Mouse (Mus musculus): Measurements from ENCODE around the gene Ap1s3.
A peak's percentile ranks its signal among the peaks of the same experiment; 100 is the strongest.
"Not testable (repeated sequence)": the region's sequence is repeated elsewhere in the genome, so short reads cannot be mapped to it uniquely, and the experiment has no call there.

Ap1s3 gene

DNA sequence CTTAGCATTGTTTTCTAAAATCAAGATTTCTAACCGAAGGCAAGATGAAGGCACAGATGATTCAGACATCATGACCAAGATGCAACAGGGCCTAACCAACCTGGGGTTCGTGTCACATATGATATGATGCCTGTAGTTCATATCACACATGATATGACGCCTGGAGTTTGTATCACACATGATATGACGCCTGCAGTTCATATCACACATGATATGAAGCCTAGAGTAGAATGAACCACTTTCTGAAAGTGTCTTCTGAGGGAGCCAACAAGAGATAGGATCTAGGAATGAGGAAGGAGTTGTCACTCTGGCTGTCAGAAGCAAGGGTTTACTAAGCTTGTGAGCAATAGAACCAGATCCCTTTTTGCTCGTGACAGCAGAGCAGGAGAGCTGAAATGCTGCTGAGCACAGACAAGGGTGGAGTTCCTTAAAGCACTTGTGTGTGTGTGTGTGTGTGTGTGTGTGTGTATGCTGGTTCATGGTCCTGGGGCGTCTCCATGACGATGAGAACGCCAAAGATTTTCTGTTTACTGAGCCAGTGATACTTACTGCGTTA, 2.3 kb downstream of the Ap1s3 start:
- DNase-seq (ENCODE audit: low spot score in 2 of 2): no peak

DNA sequence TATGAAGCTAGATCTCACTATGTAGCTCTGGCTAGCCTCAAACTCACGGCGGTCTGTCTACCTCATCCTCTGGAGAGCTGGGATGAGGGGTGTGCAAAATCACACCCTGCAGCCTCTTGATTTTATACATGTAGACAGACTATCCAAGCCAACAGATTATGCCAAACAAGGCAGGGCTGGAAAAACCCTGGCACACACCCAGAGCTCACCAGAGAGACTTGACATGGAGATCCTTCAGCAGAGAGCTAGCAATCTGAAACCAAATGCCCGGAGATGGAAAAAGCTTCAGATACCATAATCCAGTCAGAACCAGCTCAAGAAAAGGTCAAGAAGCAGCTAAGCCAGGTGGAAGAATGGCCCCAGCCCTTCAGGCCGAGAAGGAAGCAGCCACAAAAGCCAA, 6.9 kb downstream of the Ap1s3 start:
- no peak for DNase-seq (ENCODE audit: low spot score in 2 of 2)

DNA sequence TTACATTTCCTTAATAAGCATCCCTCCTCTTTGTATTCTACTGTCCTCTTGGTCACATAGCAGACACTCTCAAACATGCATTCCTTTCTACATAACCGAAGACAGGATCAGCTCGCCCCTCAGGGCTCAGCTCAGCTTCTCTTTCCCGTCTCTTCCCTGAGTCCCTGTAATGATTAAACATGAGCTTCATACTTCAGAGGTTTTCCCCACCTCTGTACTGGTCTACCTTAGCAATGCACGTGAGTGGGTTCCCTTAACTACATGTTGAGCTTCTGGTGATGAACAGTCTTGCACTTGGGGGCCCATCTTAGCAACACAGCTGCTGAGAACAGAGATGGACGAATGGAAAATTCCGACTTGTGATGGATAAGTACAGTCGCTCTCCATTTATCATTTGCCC, 12.2 kb downstream of the Ap1s3 start:
- DNase-seq (ENCODE audit: low spot score in 2 of 2): no peak

DNA sequence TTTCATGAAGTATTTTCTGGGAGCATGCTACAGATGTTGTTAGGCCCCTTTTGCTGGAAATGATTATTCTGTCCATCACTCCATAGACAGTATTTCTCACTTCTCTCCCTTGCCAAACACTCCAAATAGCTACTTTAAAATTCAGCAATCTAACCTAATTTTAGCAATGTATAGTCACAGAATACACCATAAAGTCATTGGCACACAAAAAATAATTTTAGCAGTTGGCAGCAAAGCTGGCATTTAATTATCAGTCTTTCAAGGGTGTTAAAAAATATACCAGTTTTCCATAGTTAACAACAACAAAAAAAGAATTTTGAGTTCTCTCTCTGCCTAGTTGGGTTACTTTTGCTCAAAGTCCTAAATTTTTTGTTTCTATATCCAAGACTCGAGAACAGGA, 14.4 kb downstream of the Ap1s3 start:
- DNase-seq (ENCODE audit: low spot score in 2 of 2): no peak

DNA sequence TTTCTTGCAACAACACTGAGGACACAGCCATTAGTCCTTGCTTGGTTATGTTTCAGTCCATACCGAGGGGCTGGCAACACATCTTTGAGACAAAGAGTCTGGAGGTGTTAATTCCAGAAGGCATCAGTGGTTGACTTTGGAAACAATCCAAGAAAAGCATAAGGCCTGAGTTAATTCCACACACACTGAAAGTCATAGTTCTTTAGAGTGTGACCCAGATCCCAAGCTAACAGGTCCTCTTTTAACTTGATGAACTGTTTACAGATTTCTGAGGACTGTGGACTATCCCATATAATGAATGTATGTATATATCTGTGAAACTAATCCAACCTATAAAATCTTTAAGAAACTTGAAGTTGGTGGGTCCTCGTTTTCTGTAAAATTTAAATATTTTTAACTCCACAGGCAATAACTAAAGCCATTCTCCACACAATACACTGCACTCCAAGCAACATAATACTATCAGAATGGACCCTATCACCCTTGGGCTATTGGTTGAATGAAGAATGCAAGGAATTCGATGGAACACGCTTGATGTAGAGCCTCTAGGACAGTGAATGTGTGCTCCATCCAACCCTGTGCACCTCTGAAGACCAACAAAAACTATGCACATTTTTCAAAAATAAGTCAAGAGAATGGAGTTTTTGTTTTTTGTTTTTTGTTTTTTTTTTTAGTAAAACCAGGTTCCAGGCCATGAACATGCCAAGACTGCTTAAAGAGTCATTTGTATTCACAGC, 15.8 kb downstream of the Ap1s3 start:
- DNase-seq (ENCODE audit: low spot score in 2 of 2): no peak

DNA sequence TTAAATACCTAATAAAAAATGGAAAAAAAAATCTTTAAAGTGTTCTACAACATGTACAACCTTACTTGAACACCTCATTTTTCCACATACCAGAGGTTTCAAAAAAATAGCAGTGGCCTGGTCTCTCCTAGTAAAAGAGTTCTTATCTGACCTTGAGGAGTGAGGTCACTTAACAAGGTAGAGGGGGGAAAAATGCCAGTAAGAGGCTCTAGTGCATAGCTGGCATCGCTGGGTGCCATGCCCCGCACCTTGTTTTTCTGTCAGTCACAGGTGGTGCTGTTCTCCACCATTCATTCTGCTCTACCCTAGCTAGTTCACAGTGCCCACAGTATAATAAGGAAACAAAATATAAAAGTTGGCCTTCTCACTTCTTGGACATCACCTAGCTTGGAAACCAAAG, 16.8 kb downstream of the Ap1s3 start:
- DNase-seq (ENCODE audit: low spot score in 2 of 2): no peak

DNA sequence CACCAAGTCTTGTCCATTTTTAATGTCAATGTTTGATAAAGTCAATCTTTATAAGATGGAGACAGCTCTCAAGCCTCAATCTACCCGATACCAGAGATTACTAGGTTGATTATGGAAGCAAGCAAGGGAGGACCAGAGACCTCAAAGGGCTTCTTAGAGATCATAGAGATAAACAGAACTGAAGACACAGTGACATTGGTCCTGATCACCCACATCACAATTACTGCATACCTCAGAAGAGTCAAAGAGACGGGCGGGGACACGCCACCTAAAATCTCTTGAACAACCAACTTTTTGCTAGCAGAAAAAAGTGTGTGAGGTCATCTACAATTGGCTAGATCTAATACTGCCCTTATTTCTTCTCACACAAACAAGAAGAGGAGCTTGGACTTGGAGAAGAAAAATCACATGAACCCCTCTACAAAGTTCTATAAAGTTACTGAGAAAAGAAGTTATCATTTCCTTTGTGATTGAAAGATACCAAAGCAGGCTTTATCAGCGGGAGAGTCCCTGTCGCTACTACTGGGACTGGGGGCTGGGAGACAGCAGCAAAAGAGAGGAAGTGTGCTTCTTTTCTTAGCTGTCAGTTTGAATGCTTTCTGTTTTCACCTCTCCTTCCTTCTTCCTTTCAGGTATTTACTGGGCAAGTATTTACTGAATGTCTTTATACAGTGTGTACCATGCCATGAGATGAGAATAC, 28.2 kb downstream of the Ap1s3 start:
- no peak for DNase-seq (ENCODE audit: low spot score in 2 of 2)

DNA sequence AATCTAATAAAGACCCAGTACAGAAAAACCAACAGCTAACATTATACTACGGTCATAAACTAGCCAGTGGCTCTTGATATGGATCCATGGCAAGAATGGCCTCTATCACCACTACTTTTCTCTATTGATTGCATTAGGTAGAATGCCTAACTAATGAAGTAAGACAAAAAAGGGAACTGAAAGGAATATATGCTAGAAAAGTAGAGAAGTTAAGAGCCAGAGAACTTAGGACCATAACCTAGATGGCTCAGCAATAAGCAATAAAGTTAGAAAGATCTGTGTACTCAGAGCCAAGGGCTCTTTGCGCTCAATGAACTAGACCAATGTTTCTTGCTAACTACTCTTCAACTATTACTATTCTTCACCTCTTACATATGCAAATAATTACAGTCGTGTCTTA, 29.1 kb downstream of the Ap1s3 start:
- no peak for DNase-seq (ENCODE audit: low spot score in 2 of 2)

DNA sequence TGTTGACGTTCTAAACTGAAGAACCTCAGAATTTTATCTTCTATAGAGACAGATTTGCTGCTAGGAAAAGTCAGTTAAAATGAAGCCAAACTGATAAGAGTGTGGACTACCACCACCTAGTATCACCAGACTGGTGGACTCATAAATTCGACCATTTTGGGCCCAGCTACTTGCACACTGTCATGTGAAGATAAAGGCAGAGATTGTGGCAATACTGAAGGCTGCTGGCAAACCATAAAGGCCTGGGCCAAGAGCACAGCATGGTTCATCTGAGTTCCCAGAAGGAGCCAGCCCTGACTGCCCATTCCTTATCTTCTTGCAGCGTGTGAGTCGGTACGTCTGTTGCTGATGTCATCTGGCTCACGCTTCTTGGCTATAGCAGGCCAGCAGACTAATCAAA, 30.4 kb downstream of the Ap1s3 start:
- peak in 1 of 2 experiments; percentile 15 for DNase-seq (ENCODE audit: low spot score in 2 of 2)

DNA sequence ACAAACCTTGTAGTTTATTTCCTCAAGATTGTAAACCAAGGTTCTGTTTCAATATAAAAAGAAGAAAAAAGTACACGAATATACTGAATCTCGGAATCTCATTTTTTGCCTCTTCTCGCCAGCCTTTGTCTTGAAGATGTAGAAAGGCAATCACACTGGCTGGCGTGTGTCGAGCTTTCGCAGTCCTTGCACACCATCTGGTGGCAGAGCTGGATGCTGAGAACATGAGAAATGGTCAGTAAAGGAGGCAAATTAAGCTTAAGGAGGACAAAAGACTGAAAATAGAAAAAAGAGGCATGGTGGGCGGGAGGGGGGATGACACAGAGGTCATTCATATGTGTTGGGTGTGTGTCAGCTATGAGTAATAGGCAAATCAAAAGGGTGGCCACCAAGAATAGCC, 31.6 kb downstream of the Ap1s3 start:
- no peak for DNase-seq (ENCODE audit: low spot score in 2 of 2)

DNA sequence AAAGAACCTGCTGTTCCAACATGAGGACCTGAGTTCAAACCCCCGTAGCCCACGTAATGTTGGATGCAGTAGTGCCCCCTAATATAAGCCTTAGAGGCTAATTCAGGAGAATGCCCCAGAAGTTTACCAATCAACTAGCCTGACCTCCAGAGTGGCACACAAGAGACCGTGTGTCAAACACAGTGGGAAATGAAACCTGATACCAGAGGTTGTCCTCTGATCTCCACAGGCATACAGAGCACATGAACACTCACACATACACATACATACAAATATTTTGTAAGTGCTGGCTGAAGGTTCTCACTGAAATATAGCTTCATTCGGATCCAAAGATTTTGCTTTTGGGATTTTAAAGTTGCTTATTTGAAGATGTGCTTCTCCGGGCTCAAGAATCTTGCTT, 32.1 kb downstream of the Ap1s3 start:
- no peak for DNase-seq (ENCODE audit: low spot score in 2 of 2)

DNA sequence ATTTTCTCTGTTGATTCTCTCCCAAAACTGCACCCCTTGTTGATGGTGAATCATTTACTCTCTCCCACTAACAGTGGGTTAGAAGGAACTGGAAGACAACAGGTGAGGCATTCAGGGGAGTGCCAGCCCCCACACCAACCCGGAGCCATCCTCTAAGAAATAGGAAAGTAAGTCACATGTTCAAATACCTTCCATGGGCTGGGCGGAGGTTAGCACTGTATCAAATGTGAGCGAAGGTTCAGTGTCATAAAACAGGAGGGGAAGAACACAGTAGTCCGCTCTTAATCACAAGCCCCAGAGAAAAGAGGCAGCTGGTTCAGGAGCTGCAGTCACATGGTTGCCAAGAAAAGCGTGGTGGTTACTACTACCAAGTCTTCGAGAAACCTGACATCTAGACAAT, 32.7 kb downstream of the Ap1s3 start:
- DNase-seq (ENCODE audit: low spot score in 2 of 2): no peak

DNA sequence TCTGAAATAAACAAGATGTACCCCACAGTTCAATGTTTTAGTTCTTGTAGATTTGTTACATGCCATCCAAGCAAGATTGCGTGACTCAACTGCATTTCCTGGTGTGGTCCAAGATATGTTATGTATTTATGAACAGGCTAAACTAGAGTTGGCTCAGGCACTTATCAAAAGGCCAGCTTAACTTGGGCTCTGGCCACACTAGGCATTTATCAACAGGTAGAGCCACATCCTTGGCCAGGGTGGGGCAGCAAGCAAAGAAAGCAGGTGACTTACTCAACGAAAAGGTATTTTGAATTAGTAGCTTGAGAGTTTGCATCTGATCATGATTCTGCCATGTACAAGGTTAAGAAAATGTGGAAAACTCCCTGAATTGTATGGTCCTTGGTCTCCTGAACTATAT, 34.0 kb downstream of the Ap1s3 start:
- no peak for DNase-seq (ENCODE audit: low spot score in 2 of 2)

DNA sequence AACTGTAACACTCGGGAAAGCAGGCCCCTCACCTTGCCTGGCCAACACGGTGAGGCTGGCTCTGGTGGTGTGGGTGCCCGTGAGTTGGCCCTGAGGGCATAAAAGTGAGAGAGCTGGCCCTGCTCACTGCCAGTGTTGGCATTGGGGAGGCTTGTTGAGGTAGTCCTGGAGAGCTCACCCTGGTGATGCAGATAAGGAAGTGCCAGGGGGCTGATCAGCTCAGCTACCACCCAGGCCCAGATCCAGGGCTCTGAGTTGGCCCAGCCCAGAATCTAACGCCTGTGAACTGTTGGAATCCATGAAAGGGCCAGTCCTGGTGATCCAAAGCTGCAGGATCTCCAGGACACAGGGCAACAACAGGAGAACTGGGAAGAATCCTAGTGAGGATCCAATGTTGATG, 40.3 kb downstream of the Ap1s3 start:
- DNase-seq (ENCODE audit: low spot score in 2 of 2): peak in 1 of 2 experiments; percentile 44

DNA sequence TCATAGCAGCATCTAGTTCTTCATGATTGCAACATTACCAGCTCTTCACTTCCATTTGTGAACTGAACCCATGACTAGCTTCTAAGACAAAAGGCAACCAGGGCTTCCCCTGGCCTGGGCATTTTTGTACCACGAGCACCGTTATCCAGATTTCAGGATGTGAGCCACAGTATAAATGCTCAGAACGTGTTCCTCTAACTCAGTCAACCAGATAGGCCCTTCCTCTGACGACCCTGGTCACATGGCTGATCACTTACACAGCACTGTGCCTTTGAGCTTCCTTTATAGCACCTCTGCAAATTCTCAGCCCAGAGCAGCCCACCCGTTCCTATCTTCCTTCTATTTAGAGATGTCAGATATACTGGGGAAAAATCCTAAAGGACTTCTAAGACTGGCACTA, 42.0 kb downstream of the Ap1s3 start:
- no peak for DNase-seq (ENCODE audit: low spot score in 2 of 2)

DNA sequence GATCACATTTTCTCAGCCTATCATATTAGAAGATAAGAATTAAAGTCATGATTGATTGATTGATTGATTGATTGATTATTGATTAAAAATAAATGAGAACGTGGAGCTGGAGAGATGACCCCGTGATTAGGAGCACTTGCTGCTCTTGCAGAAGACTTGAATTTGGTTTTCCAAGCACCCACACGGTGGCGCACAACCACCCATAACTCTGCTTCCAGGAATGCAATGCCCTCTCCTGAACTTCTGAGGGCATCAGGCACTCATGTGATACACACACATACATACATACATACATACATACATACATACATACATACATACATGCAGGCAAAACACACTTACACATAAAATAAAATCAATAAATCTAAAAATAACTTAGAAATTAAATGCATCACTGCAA, 45.6 kb downstream of the Ap1s3 start:
- DNase-seq (ENCODE audit: low spot score in 2 of 2): peak in 1 of 2 experiments; percentile 24

DNA sequence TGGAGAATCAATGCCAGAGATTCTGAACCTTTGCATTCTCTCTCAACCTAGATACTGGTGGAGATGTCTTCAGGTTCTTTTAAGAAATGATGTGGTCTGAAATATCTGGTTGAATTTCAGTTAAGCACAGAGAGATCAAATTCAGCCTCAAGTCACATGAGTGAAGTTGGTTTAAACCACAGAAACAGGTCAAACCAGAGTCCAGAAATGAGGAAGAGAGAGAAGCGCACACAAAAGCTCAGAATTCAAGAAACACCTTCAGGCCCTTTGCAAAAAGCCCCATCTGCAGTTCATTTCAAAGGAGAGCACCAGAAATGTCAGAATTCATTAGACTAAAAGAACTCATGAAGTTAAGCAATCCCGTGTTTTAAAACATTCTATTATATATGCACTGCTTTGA, 52.3 kb downstream of the Ap1s3 start:
- no peak for DNase-seq (ENCODE audit: low spot score in 2 of 2)

DNA sequence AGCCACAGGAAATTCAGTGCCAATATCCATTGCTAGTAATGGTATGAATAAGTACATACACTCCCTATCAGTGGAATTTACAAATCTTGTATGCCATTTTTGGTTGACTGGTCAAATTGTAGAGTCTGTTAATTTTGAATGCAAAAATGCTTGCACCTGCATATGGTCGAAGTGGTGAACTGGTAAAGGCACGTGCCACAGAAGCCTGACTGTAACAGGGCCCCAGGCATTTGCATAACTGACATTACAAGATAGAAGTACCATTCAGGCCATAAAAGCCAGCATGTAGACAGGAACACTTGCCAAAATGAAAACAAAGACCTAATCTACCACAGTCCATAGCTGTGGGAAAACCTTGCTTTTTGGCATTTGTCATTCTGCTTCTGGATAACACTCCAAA, 55.3 kb downstream of the Ap1s3 start:
- no peak for DNase-seq (ENCODE audit: low spot score in 2 of 2)

DNA sequence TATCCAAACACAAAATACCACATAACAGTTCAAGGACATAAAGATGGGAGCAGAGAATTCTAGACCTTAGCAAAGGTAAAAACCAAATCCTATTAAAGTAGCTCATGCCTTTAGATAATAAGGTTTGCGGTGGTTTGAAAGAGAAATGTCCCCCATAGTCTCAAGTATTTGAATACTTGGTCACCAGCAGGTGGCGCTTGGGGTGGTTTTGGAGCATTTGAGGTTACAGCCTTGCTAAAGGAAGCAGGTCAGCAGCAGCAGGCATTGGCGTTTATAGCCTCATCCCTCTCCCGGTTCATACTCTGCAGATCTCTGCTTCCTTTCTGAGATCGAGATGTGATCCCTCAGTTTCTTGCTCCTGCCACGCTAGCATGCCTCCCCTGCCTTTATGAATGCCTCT, 57.3 kb downstream of the Ap1s3 start:
- no peak for DNase-seq (ENCODE audit: low spot score in 2 of 2)

DNA sequence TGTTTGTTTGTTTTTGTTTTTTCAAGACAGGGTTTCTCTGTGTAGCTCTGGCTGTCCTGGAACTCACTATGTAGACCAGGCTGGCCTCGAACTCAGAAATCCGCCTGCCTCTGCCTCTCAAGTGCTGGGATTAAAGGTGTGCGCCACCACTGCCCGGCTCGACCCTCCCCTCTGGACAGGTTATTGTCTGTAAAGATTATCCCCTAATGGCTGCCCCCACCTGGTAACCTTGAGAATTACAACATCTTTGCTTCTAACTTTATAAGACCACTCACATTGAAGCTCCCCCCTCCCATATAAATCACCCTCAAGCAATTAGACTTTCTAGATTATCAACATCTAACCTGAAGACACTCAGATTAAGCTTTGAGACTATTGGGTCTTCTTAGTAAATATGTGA, 60.5 kb downstream of the Ap1s3 start:
- not testable (repeated sequence) for DNase-seq (ENCODE audit: low spot score in 2 of 2)

DNA sequence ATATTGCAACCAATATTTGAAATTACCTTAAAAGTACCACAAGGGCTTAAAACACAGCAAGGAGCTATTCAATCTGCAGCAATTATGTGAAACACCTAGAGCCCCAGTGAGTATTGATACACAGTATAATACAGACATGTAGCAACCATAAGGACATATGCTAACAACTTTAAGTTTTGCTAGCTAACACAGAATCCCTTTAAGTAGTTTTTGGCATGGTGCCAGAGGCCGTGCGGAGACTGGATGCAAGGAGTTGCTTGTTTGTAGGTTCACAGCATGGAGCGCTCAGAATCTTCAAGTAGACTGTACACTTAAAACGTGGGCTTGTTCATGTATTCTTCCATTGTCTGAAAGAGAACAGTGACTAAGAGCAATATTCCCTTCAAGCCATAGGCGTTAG, 62.9 kb downstream of the Ap1s3 start:
- DNase-seq (ENCODE audit: low spot score in 2 of 2): not testable (repeated sequence)

DNA sequence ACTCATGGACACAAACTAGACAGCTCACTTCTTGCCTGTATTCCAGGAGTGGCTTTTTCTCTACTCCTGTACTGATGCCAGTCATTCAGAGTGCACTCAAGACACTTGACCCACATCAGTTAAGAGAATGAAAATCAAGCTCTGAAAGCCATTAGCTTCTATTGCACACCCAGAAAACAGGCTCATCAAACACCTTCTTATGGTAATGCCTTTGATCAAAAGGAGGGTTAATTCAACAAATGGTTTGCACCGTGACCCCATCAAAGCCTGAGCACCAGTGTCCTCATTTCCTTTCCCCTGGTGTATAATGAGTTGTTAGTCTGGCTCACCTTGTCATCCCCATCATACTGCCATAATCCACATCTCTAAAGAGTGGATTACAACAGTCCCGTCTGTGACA, 69.3 kb downstream of the Ap1s3 start:
- DNase-seq (ENCODE audit: low spot score in 2 of 2): no peak

Data from spleen, postnatal 4 days (tissue).